Mouse (Mus musculus) Patski (cell line): Measurements from ENCODE around the gene Cnnm2. TPM values are rescaled to one million over a fixed set of nuclear protein-coding genes. Genes with fewer than 3 reads are reported as not detected.

ENCODE experiments used
- ATAC-seq: fragments of 100-300 bp; one replicate; pipeline ENCODE4 v1.8.0; 2021
- CTCF ChIA-PET: fragments of 350-600 bp; sonication (Branson Sonifier 250); formaldehyde crosslinking; loops from one replicate; lab custom pipeline; 2022; ENCODE audit warnings: inconsistent platforms; lab: Charles Lee
- POLR2A ChIA-PET: fragments of 350-600 bp; sonication (Branson Sonifier 250); formaldehyde crosslinking; loops from one replicate; lab custom pipeline; 2022; ENCODE audit warnings: antibody characterized with exemption, inconsistent platforms; lab: Charles Lee
- DNase-seq: peaks from one replicate; pipeline ENCODE4 v3.0.0-alpha.2; 2011; ENCODE audit warnings: low read depth, low spot score
- H3K27me3 ChIP-seq: fragments of 371-371 bp; one replicate; pipeline ENCODE4 v1.5.1; 2021
- CTCF ChIP-seq: fragments of 100-300 bp; IDR thresholded peaks from one replicate; pipeline ENCODE4 v1.5.1; 2021
- in situ Hi-C: fragments of 300-500 bp; cut with MboI; formaldehyde crosslinking; loops from 3 replicates; pipeline ENCODE4 v1.11.1; 2018; ENCODE audit warnings: low pct_unique_long_range_greater_than_20kb, mixed read lengths
- polyA plus RNA-seq: library from polyadenylated mRNA; unstranded; gene quantifications from one replicate; pipeline ENCODE4 v1.2.3, GENCODE M21; 2021

The Cnnm2 gene
- polyA plus RNA-seq, 1 experiment from 2014 or later, result 53.2 TPM

GRCm38 (mm10) chr19:46920571-46920970 lies 159.2 kb downstream of the Cnnm2 start:
- ChIA-PET CTCF (no interaction called here), POLR2A (no interaction called here)
- DNase-seq (no peak), ATAC-seq (no peak)
- TF ChIP-seq CTCF, result no peak
- in situ Hi-C loops, result no loop called here
- H3K27me3 ChIP-seq, result no peaks in the 10 kb centered on the region

DNA sequence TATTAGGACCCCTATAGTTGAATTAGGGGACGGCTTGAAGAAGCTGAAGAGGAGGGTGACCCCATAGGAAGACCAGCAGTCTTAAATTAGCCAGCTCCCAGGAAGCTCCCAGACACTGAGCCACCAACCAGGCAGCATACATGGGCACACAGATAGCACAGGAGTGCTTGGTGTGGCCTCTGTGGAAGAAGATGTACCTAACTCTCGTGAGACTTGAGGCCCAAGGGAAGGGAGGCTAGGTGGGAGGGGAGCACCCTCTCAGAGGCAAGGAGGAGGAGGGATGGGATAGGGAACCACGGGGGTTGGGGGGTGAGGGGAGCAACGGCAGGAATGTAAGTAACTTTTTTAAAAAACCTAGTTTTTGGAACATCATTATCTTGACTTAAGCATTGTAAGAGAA lies 165.0 kb downstream of the Cnnm2 start:
- no peak for ATAC-seq
- no peak for TF ChIP-seq CTCF
- CTCF ChIA-PET, result interaction anchor here (1.8 kb wide), 1 partner anchor 22 kb away, joined by 5 read pairs; no protein-coding TSS in a partner anchor
- in situ Hi-C loops, result no loop called here
- H3K27me3 ChIP-seq, result no peaks in the 10 kb centered on the region
- no peak for DNase-seq
- POLR2A ChIA-PET, result interaction anchor here (0.6 kb wide), 1 partner anchor 1471 kb away, joined by 5 read pairs; no protein-coding TSS in a partner anchor

DNA sequence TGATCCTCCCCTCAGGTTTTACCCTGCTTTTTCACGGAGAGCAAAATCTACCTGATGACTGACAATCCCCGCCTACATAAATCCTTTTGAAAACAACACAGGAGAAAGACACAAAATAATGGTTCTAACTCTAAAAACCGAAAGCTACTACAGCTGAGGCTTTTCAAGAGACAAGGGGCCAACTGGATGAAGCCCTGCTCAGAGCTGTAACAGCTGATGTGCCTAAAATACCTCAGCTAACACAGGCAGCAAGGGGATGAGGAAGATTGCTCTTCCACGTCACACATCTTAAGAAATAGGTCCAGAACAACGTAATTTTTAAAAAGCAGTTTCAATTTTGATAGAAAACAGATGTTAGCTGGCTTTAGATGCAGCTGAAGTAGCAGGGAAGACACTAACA lies 165.6 kb downstream of the Cnnm2 start:
- no peaks in the 10 kb centered on the region for H3K27me3 ChIP-seq
- ChIA-PET POLR2A (no interaction called here), CTCF (interaction anchor here (1.7 to 1.8 kb wide), 2 partner anchors 11 to 21 kb away, joined by 5 read pairs; no protein-coding TSS in a partner anchor)
- no peak for DNase-seq
- no peak for TF ChIP-seq CTCF
- in situ Hi-C loops, result no loop called here
- ATAC-seq, result no peak

- ATAC-seq (no peak), DNase-seq (no peak)
- in situ Hi-C loops, result no loop called here
- H3K27me3 ChIP-seq, result no peaks in the 10 kb centered on the region
- TF ChIP-seq CTCF, result no peak
- ChIA-PET POLR2A (interaction anchor here (0.6 kb wide), 1 partner anchor 222 kb away, joined by 3 read pairs; no protein-coding TSS in a partner anchor), CTCF (interaction anchor here (0.6 to 1.8 kb wide), 4 partner anchors 9 to 59 kb away, joined by 3 to 5 read pairs (median 4); no protein-coding TSS in a partner anchor)
These were observed 166.7 kb downstream of the Cnnm2 start for GRCm38 (mm10) chr19:46928136-46928535.

GRCm38 (mm10) chr19:46929044-46929587 lies 167.7 kb downstream of the Cnnm2 start:
- peak; percentile 55 for DNase-seq
- no peak for TF ChIP-seq CTCF
- no peaks in the 10 kb centered on the region for H3K27me3 ChIP-seq
- CTCF ChIA-PET, result no interaction called here
- ATAC-seq, result no peak
- POLR2A ChIA-PET, result no interaction called here
- in situ Hi-C loops, result no loop called here

Other genes starting within 250 kb of the Cnnm2 start
- gene Arl3, start 188.4 kb upstream of the Cnnm2 start, polyA plus RNA-seq, result 187 TPM
- 9.3 TPM for gene Sfxn2, start 188.2 kb upstream of the Cnnm2 start, polyA plus RNA-seq
- 73.3 TPM for gene Wbp1l, start 162.5 kb upstream of the Cnnm2 start, polyA plus RNA-seq
- not detected for gene Cyp17a1, start 88.4 kb upstream of the Cnnm2 start, polyA plus RNA-seq
- gene Borcs7, start 71.7 kb upstream of the Cnnm2 start, polyA plus RNA-seq, result 8.3 TPM
- 0.13 TPM for gene As3mt, start 54.1 kb upstream of the Cnnm2 start, polyA plus RNA-seq